Mouse (Mus musculus) E14TG2a.4 (cell line): ENCODE data around the gene Psap.

Experiments
- CTCF ChIP-seq: conservative IDR thresholded peaks from 2 replicates; pipeline ENCODE4 v1.5.1; 2014; ENCODE audit warnings: low read length
- POU5F1 ChIP-seq: IDR thresholded peaks from 2 replicates; pipeline ENCODE4 v1.6.1; 2014; ENCODE audit warnings: low read length, borderline replicate concordance

- TF ChIP-seq POU5F1: no peak
- no peak for TF ChIP-seq CTCF
These were observed 37.0 kb upstream of the Psap start for GRCm38 (mm10) chr10:60240416-60240815.
